Mouse (Mus musculus): ENCODE results near the gene Rnf17. TPM values are rescaled to one million over a fixed set of nuclear protein-coding genes. Genes with fewer than 3 reads are reported as not detected.

The Rnf17 gene
- polyA plus RNA-seq, 1 experiment: not detected

DNA sequence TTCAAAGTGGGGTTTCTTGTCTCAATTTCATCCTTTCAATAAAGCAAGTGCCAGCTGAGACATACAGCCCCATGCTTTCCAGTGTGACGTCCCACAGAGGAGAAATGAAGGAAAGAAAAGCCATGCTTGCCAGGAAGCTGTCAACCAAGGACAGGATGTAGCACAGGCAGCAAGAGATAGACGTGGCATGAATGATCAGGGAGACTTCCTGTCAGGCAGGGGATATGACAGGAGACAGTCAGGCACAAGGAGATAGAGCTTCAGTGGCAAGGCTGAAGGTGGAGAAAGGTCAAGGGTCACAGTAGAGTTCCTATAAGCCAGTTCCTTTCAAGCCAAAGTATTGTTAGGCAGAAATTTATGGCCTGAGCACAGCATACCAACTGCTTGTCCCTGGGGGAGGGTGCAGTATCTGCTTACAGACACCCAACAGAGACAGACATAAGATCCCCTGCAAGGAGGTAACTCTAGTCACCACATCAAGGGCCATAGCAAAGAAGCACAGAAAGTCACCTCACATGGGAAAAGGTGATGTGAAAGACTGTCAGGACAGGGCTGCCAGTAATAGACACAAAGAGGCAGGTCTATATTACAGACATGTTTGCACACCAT is 8.6 kb upstream of the Rnf17 start:
- H3K4me3 ChIP-seq: no peak overlapping the region
- H3K27me3 ChIP-seq (ENCODE audit: control insufficient read depth, insufficient read depth, insufficient read length): no peaks in the 10 kb centered on the region
- no peaks in the 10 kb centered on the region for H3K36me3 ChIP-seq (ENCODE audit: control insufficient read depth, insufficient read depth)
- H3K4me2 ChIP-seq (ENCODE audit: low read depth): no peak overlapping the region
- H3ac ChIP-seq (ENCODE audit: control insufficient read depth, insufficient read length): no peak overlapping the region
- TF ChIP-seq USF1 (IDR thresholded peaks at IDR 0.05; ENCODE audit: low read depth) (no peak), REST (IDR thresholded peaks at IDR 0.05; ENCODE audit: insufficient read depth, insufficient read length) (no peak), TCF12 (IDR thresholded peaks at IDR 0.05; ENCODE audit: insufficient read depth, poor library complexity, severe bottlenecking) (no peak), POLR2AphosphoS2 (IDR thresholded peaks at IDR 0.05; ENCODE audit: insufficient read length, low read depth) (no peak), CEBPB (IDR thresholded peaks at IDR 0.05; ENCODE audit: insufficient read depth, poor library complexity, severe bottlenecking) (no peak), E2F4 (IDR thresholded peaks at IDR 0.05; ENCODE audit: insufficient read depth) (no peak), POLR2A (IDR thresholded peaks at IDR 0.05; ENCODE audit: insufficient read length, low read depth) (no peak), MAX (IDR thresholded peaks at IDR 0.05; ENCODE audit: low read depth) (no peak), MYOG (IDR thresholded peaks at IDR 0.05; ENCODE audit: control insufficient read depth in 1 of 3, insufficient read depth in 1 of 3, insufficient read length in 2 of 3, low read depth in 2 of 3) (no peak), SRF (IDR thresholded peaks at IDR 0.05; ENCODE audit: control insufficient read depth, insufficient read length, low read depth) (no peak), MYOD1 (IDR thresholded peaks at IDR 0.05; ENCODE audit: control insufficient read depth in 1 of 3, insufficient read length in 2 of 3, low read depth in 2 of 3) (no peak)
- H3K79me2 ChIP-seq (ENCODE audit: control insufficient read depth, insufficient read depth): no peaks in the 10 kb centered on the region

DNA sequence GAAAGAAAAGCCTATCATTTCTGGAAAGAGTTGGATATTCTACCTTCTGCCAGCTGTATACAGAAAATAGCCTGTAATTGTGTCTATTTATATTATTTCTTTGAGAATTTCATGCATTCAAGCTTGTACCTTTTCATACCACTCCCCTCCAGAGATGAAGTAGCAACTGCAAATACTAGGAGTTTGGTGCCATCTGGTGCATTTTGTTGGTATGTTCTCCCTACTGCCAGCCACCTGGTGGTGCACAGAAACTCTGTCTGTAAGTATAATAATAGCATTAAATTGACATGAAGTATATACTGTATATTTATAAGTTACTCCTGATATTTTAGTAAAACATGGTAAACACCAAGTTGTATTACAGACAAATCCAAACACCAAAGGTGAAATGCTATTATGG is 4.4 kb upstream of the Rnf17 start:
- Histone ChIP-seq H3K79me2 (ENCODE audit: control insufficient read depth, insufficient read depth) (no peaks in the 10 kb centered on the region), H3ac (ENCODE audit: control insufficient read depth, insufficient read length) (no peak overlapping the region), H3K4me2 (ENCODE audit: low read depth) (no peak overlapping the region), H3K27me3 (ENCODE audit: control insufficient read depth, insufficient read depth, insufficient read length) (no peaks in the 10 kb centered on the region), H3K36me3 (ENCODE audit: control insufficient read depth, insufficient read depth) (no peaks in the 10 kb centered on the region), H3K4me3 (no peak overlapping the region)
- TF ChIP-seq TCF3 (IDR thresholded peaks at IDR 0.05; ENCODE audit: insufficient read length, low read depth): no peak

- Histone ChIP-seq H3K4me2 (ENCODE audit: low read depth) (no peak overlapping the region), H3K4me3 (no peak overlapping the region), H3K79me2 (ENCODE audit: control insufficient read depth, insufficient read depth) (no peaks in the 10 kb centered on the region)
Measured at GRCm38 (mm10) chr14:56403072-56403375, 643 bp downstream of the Rnf17 start.

DNA sequence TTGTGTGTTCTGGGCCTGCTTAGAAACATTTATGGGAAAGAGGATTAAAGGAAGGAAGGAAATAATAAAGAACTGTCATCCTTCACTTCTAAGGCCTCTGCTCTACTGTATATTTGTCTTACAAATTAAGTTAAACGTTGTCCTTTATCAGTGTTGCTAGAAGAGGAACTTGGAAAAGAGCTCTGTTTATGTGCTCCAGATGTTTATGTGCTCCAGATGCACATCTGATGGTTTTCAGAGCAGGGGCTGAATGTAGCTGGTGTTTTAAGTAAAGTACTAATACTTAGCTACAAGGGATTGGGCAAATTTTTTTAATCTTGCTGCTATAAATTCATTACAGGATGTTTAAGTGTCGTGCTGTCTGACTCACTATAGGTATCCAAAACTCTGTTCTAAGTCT is 59.7 kb downstream of the Rnf17 start:
- Histone ChIP-seq H3K36me3 (ENCODE audit: control insufficient read depth, insufficient read depth) (no peaks in the 10 kb centered on the region), H3K79me2 (ENCODE audit: control insufficient read depth, insufficient read depth) (no peaks in the 10 kb centered on the region), H3K4me3 (no peak overlapping the region), H3K27me3 (ENCODE audit: control insufficient read depth, insufficient read depth, insufficient read length) (no peaks in the 10 kb centered on the region), H3ac (ENCODE audit: control insufficient read depth, insufficient read length) (no peak overlapping the region), H3K4me2 (ENCODE audit: low read depth) (no peak overlapping the region)
- no peak for TF ChIP-seq MYOG (IDR thresholded peaks at IDR 0.05; ENCODE audit: control insufficient read depth in 1 of 3, insufficient read depth in 1 of 3, insufficient read length in 2 of 3, low read depth in 2 of 3)
- no peak for TF ChIP-seq POLR2A (IDR thresholded peaks at IDR 0.05; ENCODE audit: insufficient read length, low read depth)
- TF ChIP-seq TCF12 (IDR thresholded peaks at IDR 0.05; ENCODE audit: insufficient read depth, poor library complexity, severe bottlenecking): no peak
- TF ChIP-seq SRF (IDR thresholded peaks at IDR 0.05; ENCODE audit: control insufficient read depth, insufficient read length, low read depth): no peak
- TF ChIP-seq E2F4 (IDR thresholded peaks at IDR 0.05; ENCODE audit: insufficient read depth): no peak
- TF ChIP-seq TCF3 (IDR thresholded peaks at IDR 0.05; ENCODE audit: insufficient read length, low read depth): no peak
- TF ChIP-seq USF1 (IDR thresholded peaks at IDR 0.05; ENCODE audit: low read depth): no peak
- no peak for TF ChIP-seq REST (IDR thresholded peaks at IDR 0.05; ENCODE audit: insufficient read depth, insufficient read length)
- TF ChIP-seq MAX (IDR thresholded peaks at IDR 0.05; ENCODE audit: low read depth): no peak
- no peak for TF ChIP-seq CEBPB (IDR thresholded peaks at IDR 0.05; ENCODE audit: insufficient read depth, poor library complexity, severe bottlenecking)
- no peak for TF ChIP-seq MYOD1 (IDR thresholded peaks at IDR 0.05; ENCODE audit: control insufficient read depth in 1 of 3, insufficient read length in 2 of 3, low read depth in 2 of 3)
- TF ChIP-seq POLR2AphosphoS2 (IDR thresholded peaks at IDR 0.05; ENCODE audit: insufficient read length, low read depth): no peak

More at GRCm38 (mm10) chr14:56403072-56403375, 643 bp downstream of the Rnf17 start:
- no peak for TF ChIP-seq SRF (IDR thresholded peaks at IDR 0.05; ENCODE audit: control insufficient read depth, insufficient read length, low read depth)
- no peak for TF ChIP-seq TCF12 (IDR thresholded peaks at IDR 0.05; ENCODE audit: insufficient read depth, poor library complexity, severe bottlenecking)
- no peak for TF ChIP-seq CEBPB (IDR thresholded peaks at IDR 0.05; ENCODE audit: insufficient read depth, poor library complexity, severe bottlenecking)
- no peak for TF ChIP-seq E2F4 (IDR thresholded peaks at IDR 0.05; ENCODE audit: insufficient read depth)
- TF ChIP-seq TCF3 (IDR thresholded peaks at IDR 0.05; ENCODE audit: insufficient read length, low read depth): no peak
- TF ChIP-seq USF1 (IDR thresholded peaks at IDR 0.05; ENCODE audit: low read depth): no peak
- no peak for TF ChIP-seq MYOG (IDR thresholded peaks at IDR 0.05; ENCODE audit: control insufficient read depth in 1 of 3, insufficient read depth in 1 of 3, insufficient read length in 2 of 3, low read depth in 2 of 3)
- no peak for TF ChIP-seq POLR2A (IDR thresholded peaks at IDR 0.05; ENCODE audit: insufficient read length, low read depth)
- TF ChIP-seq MAX (IDR thresholded peaks at IDR 0.05; ENCODE audit: low read depth): no peak
- TF ChIP-seq REST (IDR thresholded peaks at IDR 0.05; ENCODE audit: insufficient read depth, insufficient read length): no peak
- TF ChIP-seq POLR2AphosphoS2 (IDR thresholded peaks at IDR 0.05; ENCODE audit: insufficient read length, low read depth): no peak
- no peak for TF ChIP-seq MYOD1 (IDR thresholded peaks at IDR 0.05; ENCODE audit: control insufficient read depth in 1 of 3, insufficient read length in 2 of 3, low read depth in 2 of 3)
- H3K27me3 ChIP-seq (ENCODE audit: control insufficient read depth, insufficient read depth, insufficient read length): no peaks in the 10 kb centered on the region
- no peak overlapping the region for H3ac ChIP-seq (ENCODE audit: control insufficient read depth, insufficient read length)
- no peaks in the 10 kb centered on the region for H3K36me3 ChIP-seq (ENCODE audit: control insufficient read depth, insufficient read depth)

DNA sequence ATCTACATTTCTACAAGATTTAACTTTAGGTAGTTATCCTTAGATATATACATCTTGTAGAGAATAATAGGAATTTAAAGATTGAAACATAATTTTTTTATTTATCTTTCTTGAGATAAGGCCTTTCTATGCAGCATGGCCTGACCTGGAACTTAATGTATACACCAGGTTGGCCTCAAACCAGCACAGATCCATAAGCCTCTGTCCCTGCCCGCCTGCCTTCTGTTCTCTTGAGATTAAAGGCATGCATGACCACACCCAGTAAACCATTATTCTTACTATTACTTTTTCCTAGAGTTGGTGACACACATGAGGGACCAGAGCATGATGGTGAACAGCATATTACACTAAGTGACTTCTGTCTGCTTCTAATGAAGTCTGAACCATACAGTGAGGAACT is 60.3 kb downstream of the Rnf17 start:
- H3K4me2 ChIP-seq (ENCODE audit: low read depth): no peak overlapping the region
- no peak overlapping the region for H3ac ChIP-seq (ENCODE audit: control insufficient read depth, insufficient read length)
- no peaks in the 10 kb centered on the region for H3K36me3 ChIP-seq (ENCODE audit: control insufficient read depth, insufficient read depth)
- TF ChIP-seq MYOG (IDR thresholded peaks at IDR 0.05; ENCODE audit: control insufficient read depth in 1 of 3, insufficient read depth in 1 of 3, insufficient read length in 2 of 3, low read depth in 2 of 3): no peak
- no peak for TF ChIP-seq POLR2A (IDR thresholded peaks at IDR 0.05; ENCODE audit: insufficient read length, low read depth)
- TF ChIP-seq REST (IDR thresholded peaks at IDR 0.05; ENCODE audit: insufficient read depth, insufficient read length): no peak
- TF ChIP-seq POLR2AphosphoS2 (IDR thresholded peaks at IDR 0.05; ENCODE audit: insufficient read length, low read depth): no peak
- TF ChIP-seq E2F4 (IDR thresholded peaks at IDR 0.05; ENCODE audit: insufficient read depth): no peak
- TF ChIP-seq MAX (IDR thresholded peaks at IDR 0.05; ENCODE audit: low read depth): no peak
- TF ChIP-seq CEBPB (IDR thresholded peaks at IDR 0.05; ENCODE audit: insufficient read depth, poor library complexity, severe bottlenecking): no peak
- TF ChIP-seq SRF (IDR thresholded peaks at IDR 0.05; ENCODE audit: control insufficient read depth, insufficient read length, low read depth): no peak
- no peak for TF ChIP-seq MYOD1 (IDR thresholded peaks at IDR 0.05; ENCODE audit: control insufficient read depth in 1 of 3, insufficient read length in 2 of 3, low read depth in 2 of 3)
- TF ChIP-seq TCF12 (IDR thresholded peaks at IDR 0.05; ENCODE audit: insufficient read depth, poor library complexity, severe bottlenecking): no peak
- TF ChIP-seq TCF3 (IDR thresholded peaks at IDR 0.05; ENCODE audit: insufficient read length, low read depth): no peak
- no peak overlapping the region for H3K4me3 ChIP-seq
- H3K27me3 ChIP-seq (ENCODE audit: control insufficient read depth, insufficient read depth, insufficient read length): no peaks in the 10 kb centered on the region
- no peaks in the 10 kb centered on the region for H3K79me2 ChIP-seq (ENCODE audit: control insufficient read depth, insufficient read depth)
